Mouse (Mus musculus) MEL-GATA-1-ER (cell line): ENCODE measurements at regions not wholly inside any gene's neighbourhood (a gene's known extent, or its start where the extent isn't known, plus 50 kb on each side); places are given as distances from the start of the nearest gene placed in this dataset.

Source experiments
- DNase-seq: peaks from one replicate; pipeline ENCODE4 v3.0.0-alpha.2; 2012; ENCODE audit warnings: low read depth; ENCODE audit errors: extremely low read depth

- no peak for DNase-seq
Measured at GRCm38 (mm10) chr6:31995977-31996376, 54.1 kb upstream of the 1700012A03Rik start.

GRCm38 (mm10) chr6:31995249-31995648, 54.8 kb upstream of the 1700012A03Rik start:
- no peak for DNase-seq

GRCm38 (mm10) chr6:31985698-31986097, 64.3 kb upstream of the 1700012A03Rik start:
- DNase-seq, result no peak

- DNase-seq, result no peak
Measured at GRCm38 (mm10) chr6:31976705-31977104, 73.3 kb upstream of the 1700012A03Rik start.

- DNase-seq, result no peak
Measured at GRCm38 (mm10) chr6:31948063-31948481, 102.0 kb upstream of the 1700012A03Rik start.

GRCm38 (mm10) chr6:31946572-31946971, 103.5 kb upstream of the 1700012A03Rik start:
- no peak for DNase-seq

- DNase-seq, result no peak
Measured at GRCm38 (mm10) chr6:31945347-31945746, 104.7 kb upstream of the 1700012A03Rik start.

- DNase-seq, result no peak
Measured at GRCm38 (mm10) chr6:31944546-31944945, 105.5 kb upstream of the 1700012A03Rik start.

- no peak for DNase-seq
Measured at GRCm38 (mm10) chr6:31942696-31943095, 107.3 kb upstream of the 1700012A03Rik start.

- peak; percentile 5 for DNase-seq
Measured at GRCm38 (mm10) chr6:31938216-31938814, 111.7 kb upstream of the 1700012A03Rik start.

GRCm38 (mm10) chr6:31937146-31937545, 112.9 kb upstream of the 1700012A03Rik start:
- no peak for DNase-seq

GRCm38 (mm10) chr6:31934826-31935225, 115.2 kb upstream of the 1700012A03Rik start:
- DNase-seq, result no peak

GRCm38 (mm10) chr6:31933956-31934355, 116.1 kb upstream of the 1700012A03Rik start:
- DNase-seq, result no peak

GRCm38 (mm10) chr6:31933364-31933763, 116.7 kb upstream of the 1700012A03Rik start:
- no peak for DNase-seq

- DNase-seq, result no peak
Measured at GRCm38 (mm10) chr6:31931116-31931515, 118.9 kb upstream of the 1700012A03Rik start.

GRCm38 (mm10) chr6:31929165-31929564, 120.9 kb upstream of the 1700012A03Rik start:
- no peak for DNase-seq

- no peak for DNase-seq
Measured at GRCm38 (mm10) chr6:31927181-31927580, 122.9 kb upstream of the 1700012A03Rik start.

- no peak for DNase-seq
Measured at GRCm38 (mm10) chr6:31924669-31925046, 125.4 kb upstream of the 1700012A03Rik start.

GRCm38 (mm10) chr6:31923951-31924668, 125.9 kb upstream of the 1700012A03Rik start:
- DNase-seq, result no peak

- no peak for DNase-seq
Measured at GRCm38 (mm10) chr6:31921561-31922152, 128.4 kb upstream of the 1700012A03Rik start.

GRCm38 (mm10) chr6:31917411-31918131, 132.5 kb upstream of the 1700012A03Rik start:
- DNase-seq, result no peak

GRCm38 (mm10) chr6:31901791-31902190, 148.3 kb upstream of the 1700012A03Rik start:
- no peak for DNase-seq
